Mouse (Mus musculus) hindbrain, embryonic 11.5 days (tissue): ENCODE results near the gene Rcc1. TPM values are rescaled to one million over a fixed set of nuclear protein-coding genes. Genes with fewer than 3 reads are reported as not detected.
A peak's percentile ranks its signal among the peaks of the same experiment; 100 is the strongest.

Source experiments
- ATAC-seq: fragments of 200-750 bp; cut with Nextera tagmentation; 2 replicates; pipeline ENCODE4 v1.8.0; 2017; ENCODE audit warnings: mild to moderate bottlenecking, moderate TSS enrichment, moderate library complexity; ENCODE audit not compliant: low FRiP score
- DNase-seq: peaks from one replicate; pipeline ENCODE4 v3.0.0-alpha.2; 2015; ENCODE audit warnings: low spot score
- H3K27ac ChIP-seq: fragments of 300-500 bp; sonication (generic); 2 replicates; pipeline ENCODE4 v1.5.1; 2014; ENCODE audit warnings: mild to moderate bottlenecking, low read depth, low read length
- H3K27me3 ChIP-seq: fragments of 300-500 bp; sonication (generic); 2 replicates; pipeline ENCODE4 v1.6.1; 2014; ENCODE audit warnings: mild to moderate bottlenecking, low read length, moderate library complexity, mixed read lengths; ENCODE audit not compliant: control insufficient read depth, insufficient read depth
- H3K36me3 ChIP-seq: fragments of 300-500 bp; sonication (generic); 2 replicates; pipeline ENCODE4 v1.6.1; 2014; ENCODE audit warnings: mild to moderate bottlenecking, low read length, moderate library complexity, mixed read lengths; ENCODE audit not compliant: control insufficient read depth, insufficient read depth
- H3K4me1 ChIP-seq: fragments of 300-500 bp; sonication (generic); replicated peaks from 2 replicates; pipeline ENCODE4 v1.6.1; 2014; ENCODE audit warnings: low read length, mixed read lengths; ENCODE audit not compliant: control insufficient read depth, insufficient read depth
- H3K4me2 ChIP-seq: fragments of 300-500 bp; sonication (generic); replicated peaks from 2 replicates; pipeline ENCODE4 v1.6.1; 2014; ENCODE audit warnings: mild to moderate bottlenecking, low read depth, low read length
- H3K4me3 ChIP-seq: fragments of 300-500 bp; sonication (generic); 2 replicates; pipeline ENCODE4 v1.5.1; 2014; ENCODE audit warnings: low read depth, low read length
- H3K9ac ChIP-seq: fragments of 300-500 bp; sonication (generic); 2 replicates; pipeline ENCODE4 v1.6.1; 2014; ENCODE audit warnings: low read depth, low read length
- H3K9me3 ChIP-seq: fragments of 300-500 bp; sonication (generic); 2 replicates; pipeline ENCODE4 v1.6.1; 2016; ENCODE audit warnings: low read length; ENCODE audit not compliant: control insufficient read depth
- WGBS: fragments of 180-500 bp; shearing (Covaris S2); extraction: QIAGEN DNeasy Blood & Tissue Kit; methylation state at CpG from one replicate; pipeline ENCODE4 v1.1.7; 2014; 5-methylcytosine and 5-hydroxymethylcytosine counted together
- polyA plus RNA-seq: library from polyadenylated mRNA; unstranded; fragments of >200 nt; fragmentation: Nextera tagmentation; extraction: Ambion mirVana; gene quantifications from 2 replicates; pipeline ENCODE4 v1.2.1, GENCODE M21; 2014

Gene Rcc1
- 51.3 and 53.6 TPM in 2 replicates for polyA plus RNA-seq

DNA sequence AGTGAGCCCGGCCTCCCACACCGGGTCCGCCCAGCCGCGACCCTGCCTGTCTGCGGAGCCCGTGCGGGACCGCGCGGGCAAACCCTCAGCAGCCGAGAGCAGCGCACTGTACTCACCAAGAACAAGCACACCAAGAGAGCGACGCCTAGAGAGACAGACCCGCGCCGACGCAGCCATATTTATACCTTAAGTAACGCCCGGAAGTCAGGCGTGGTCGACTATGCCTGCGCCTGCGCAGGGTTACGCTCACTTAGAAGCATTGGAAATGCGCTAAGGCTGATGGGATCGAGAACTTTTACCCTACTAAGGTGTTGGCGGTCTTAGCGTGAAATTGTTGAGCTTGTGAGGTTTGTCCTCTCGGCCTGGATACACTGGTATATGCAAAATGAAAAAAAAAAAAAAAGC lies at the start of gene Rcc1:
TSS of gene Rcc1 (minus strand) at position 125 of the 405 bp plus-strand sequence.
- Histone ChIP-seq H3K4me1 (no peaks in the 10 kb centered on the region), H3K27me3 (no peaks in the 10 kb centered on the region), H3K9ac (peak within 1 kb of the TSS; percentile 76), H3K36me3 (no peaks in the 10 kb centered on the region), H3K4me3 (peak within 1 kb of the TSS; percentile 68), H3K9me3 (no peaks in the 10 kb centered on the region), H3K27ac (peak within 1 kb of the TSS; percentile 82), H3K4me2 (peak within 1 kb of the TSS; percentile 77)
- WGBS: under 1% methylated on average over 31 of the region's 31 CpGs
- DNase-seq (peak; percentile 91), ATAC-seq (peak; percentile 88)

DNA sequence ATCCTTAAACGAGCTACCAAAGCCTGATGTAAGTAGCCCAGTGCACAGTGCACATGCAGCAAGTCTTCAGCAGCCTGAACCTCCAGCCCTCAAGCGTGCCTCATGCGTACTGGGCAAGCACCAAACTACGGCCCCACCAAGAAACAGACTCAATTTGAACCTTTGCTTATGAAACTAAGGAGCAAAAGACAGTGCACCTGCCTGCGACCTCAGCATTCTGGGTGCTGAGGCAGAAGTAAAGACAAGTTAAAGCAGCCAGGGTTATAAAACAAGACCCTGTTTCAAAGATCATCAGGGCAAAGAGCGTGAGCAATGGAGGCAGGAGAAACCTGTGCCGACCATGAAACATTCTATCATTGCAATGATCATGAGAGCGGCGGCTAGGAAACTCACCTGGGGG lies 47.6 kb upstream of the Rcc1 start:
- no peaks in the 10 kb centered on the region for H3K36me3 ChIP-seq
- no peaks in the 10 kb centered on the region for H3K9me3 ChIP-seq
- WGBS: 97% methylated on average over 9 of the region's 9 CpGs
- no peaks in the 10 kb centered on the region for H3K4me1 ChIP-seq
- H3K27me3 ChIP-seq: no peaks in the 10 kb centered on the region
- H3K4me2 ChIP-seq: no peak overlapping the region
- no peak overlapping the region for H3K27ac ChIP-seq
- H3K4me3 ChIP-seq: no peak overlapping the region
- H3K9ac ChIP-seq: no peak overlapping the region
- no peak for ATAC-seq
- no peak for DNase-seq

DNA sequence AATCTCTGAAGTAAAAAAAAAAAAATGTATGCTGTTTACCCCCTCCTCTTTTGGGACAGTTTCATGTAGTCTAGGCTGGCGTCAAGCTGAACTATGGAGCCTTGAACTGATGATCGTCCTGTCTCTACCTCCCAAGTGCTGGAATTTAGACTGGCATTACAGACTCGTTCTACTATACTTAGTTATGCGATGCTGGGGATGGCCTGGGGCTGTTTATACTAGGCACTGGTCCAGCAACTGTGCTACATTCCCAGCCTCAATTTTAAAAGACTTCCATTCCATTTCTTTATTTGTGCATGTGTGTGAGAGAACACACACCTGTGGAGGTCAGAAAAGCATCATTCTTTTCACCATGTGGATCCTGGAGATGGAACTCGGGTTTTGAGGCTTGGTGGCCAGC lies 45.5 kb upstream of the Rcc1 start:
- Histone ChIP-seq H3K4me2 (no peak overlapping the region), H3K9me3 (no peaks in the 10 kb centered on the region), H3K36me3 (no peaks in the 10 kb centered on the region), H3K4me1 (no peaks in the 10 kb centered on the region), H3K27ac (no peak overlapping the region), H3K9ac (no peak overlapping the region), H3K4me3 (no peak overlapping the region), H3K27me3 (no peaks in the 10 kb centered on the region)
- DNase-seq: no peak
- 86% methylated on average over 5 of the region's 5 CpGs for WGBS
- no peak for ATAC-seq

DNA sequence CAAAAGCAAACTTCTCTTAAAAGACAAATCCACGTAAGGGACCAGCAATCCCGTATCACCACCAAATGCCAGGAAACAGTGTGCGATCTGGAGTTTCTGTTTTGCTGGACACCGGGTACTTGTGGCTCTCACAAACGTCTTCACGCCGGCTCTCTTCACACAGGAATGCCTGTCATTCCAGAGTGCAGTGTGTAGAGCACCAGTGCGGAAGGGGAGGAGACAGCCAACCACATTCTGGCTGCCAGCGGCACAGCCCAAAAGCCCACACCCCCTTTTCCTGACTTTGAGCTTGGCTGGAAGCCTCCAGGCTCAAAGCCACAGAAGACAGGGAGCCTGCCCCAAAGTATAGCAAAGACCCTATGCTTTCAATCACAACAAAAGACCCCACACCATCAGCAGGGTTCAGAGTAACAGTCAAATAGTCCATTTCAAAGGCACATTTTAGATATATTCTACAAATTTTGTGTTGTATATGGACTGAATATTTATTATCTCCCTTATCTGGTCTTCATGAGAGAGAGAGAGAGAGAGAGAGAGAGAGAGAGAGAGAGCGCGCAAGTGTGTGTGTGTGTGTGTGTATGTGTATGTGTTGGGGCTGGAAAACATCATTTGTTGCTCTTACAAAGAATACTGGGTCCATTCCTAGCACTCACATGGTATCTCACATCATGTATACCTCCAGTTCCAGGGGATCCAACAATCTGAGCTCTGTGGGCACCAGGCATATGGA lies 44.8 kb upstream of the Rcc1 start:
- Histone ChIP-seq H3K4me2 (no peak overlapping the region), H3K4me3 (no peak overlapping the region), H3K9me3 (no peaks in the 10 kb centered on the region), H3K36me3 (no peaks in the 10 kb centered on the region), H3K9ac (no peak overlapping the region), H3K27ac (no peak overlapping the region), H3K27me3 (no peaks in the 10 kb centered on the region), H3K4me1 (no peaks in the 10 kb centered on the region)
- ATAC-seq (no peak), DNase-seq (peak; percentile 34)
- 45% methylated on average over 11 of the region's 11 CpGs for WGBS

DNA sequence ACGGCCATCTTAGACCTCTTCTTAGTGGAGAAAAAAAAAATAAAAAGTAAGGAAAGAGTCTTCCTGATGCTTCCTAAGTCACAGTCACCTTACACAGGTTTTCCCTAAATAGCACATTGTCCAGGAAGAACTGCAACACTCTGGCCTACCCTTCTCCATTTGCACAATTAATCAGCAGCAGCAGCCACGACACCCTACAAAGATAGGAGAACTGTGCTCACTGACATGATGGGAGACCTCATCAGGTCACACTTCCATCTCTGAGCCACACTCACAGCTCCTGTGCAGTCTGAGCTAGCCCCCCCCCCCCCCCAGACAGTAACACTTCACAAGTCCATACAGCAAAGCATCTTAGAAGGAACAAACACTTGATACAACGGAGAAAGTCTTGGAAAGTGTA lies 43.7 kb upstream of the Rcc1 start:
- no peaks in the 10 kb centered on the region for H3K27me3 ChIP-seq
- WGBS: 91% methylated on average over 3 of the region's 3 CpGs
- H3K27ac ChIP-seq: no peak overlapping the region
- H3K9ac ChIP-seq: no peak overlapping the region
- H3K9me3 ChIP-seq: no peaks in the 10 kb centered on the region
- no peak for ATAC-seq
- H3K4me1 ChIP-seq: no peaks in the 10 kb centered on the region
- H3K36me3 ChIP-seq: no peaks in the 10 kb centered on the region
- H3K4me2 ChIP-seq: no peak overlapping the region
- no peak for DNase-seq
- no peak overlapping the region for H3K4me3 ChIP-seq

DNA sequence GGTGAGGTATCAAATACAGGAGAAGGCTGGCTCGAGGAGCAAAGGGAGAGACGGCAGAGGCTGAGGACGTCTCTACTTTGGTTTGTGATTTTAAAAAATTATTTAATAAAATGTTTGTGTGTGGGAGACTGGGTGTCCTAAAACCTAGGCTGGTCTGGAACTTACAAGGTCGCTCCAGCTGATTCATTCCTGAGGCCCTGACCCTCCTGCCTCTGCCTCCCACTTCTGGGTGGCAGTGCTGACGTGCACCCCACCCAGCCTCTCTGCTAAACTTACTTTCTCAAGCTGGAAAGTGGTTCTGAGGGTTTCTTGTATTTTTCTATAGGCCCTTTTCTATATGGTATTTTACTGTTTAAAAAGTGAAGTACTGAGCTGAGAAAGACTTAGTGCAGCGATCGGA lies 42.8 kb upstream of the Rcc1 start:
- Histone ChIP-seq H3K36me3 (no peaks in the 10 kb centered on the region), H3K27ac (no peak overlapping the region), H3K4me1 (no peaks in the 10 kb centered on the region), H3K9me3 (no peaks in the 10 kb centered on the region), H3K9ac (no peak overlapping the region), H3K4me3 (no peak overlapping the region), H3K27me3 (no peaks in the 10 kb centered on the region), H3K4me2 (no peak overlapping the region)
- no peak for ATAC-seq
- DNase-seq: no peak
- WGBS: 94% methylated on average over 7 of the region's 7 CpGs

DNA sequence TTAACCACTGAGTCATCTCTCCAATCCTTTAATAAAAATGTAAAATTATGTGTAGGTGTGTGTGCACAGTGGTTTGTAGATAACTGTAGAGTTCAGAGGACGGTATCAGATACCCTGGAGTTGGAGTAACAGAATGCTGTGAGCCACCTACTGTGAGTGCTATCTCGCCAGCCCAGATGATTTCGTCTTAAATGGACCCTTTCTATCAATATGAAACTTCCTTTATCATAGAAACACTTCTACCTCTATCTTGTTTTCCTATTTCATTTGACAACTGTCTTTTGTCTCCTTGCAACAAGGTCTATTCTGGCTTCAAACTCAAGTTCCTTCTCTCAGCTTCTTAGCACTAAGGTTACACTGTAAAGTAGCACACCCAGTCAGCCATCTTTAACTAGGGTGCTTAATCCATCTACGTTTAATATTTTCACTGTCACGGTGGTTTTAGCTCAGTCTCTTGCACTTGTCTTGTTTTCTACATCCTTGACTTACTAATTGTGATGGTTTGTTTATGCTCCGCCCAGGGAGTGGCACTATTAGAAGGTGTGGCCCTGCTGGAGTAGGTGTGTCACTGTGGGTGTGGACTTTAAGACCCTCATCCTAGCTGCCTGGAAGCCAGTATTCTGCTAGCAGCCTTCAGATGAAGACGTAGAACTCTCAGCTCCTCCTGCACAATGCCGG lies 37.8 kb upstream of the Rcc1 start:
- H3K36me3 ChIP-seq: no peaks in the 10 kb centered on the region
- H3K4me1 ChIP-seq: no peaks in the 10 kb centered on the region
- H3K27me3 ChIP-seq: no peaks in the 10 kb centered on the region
- ATAC-seq (no peak), DNase-seq (no peak)
- no peak overlapping the region for H3K9ac ChIP-seq
- no peak overlapping the region for H3K27ac ChIP-seq
- 92% methylated on average over 8 of the region's 8 CpGs for WGBS
- no peaks in the 10 kb centered on the region for H3K9me3 ChIP-seq
- H3K4me2 ChIP-seq: no peak overlapping the region
- no peak overlapping the region for H3K4me3 ChIP-seq

DNA sequence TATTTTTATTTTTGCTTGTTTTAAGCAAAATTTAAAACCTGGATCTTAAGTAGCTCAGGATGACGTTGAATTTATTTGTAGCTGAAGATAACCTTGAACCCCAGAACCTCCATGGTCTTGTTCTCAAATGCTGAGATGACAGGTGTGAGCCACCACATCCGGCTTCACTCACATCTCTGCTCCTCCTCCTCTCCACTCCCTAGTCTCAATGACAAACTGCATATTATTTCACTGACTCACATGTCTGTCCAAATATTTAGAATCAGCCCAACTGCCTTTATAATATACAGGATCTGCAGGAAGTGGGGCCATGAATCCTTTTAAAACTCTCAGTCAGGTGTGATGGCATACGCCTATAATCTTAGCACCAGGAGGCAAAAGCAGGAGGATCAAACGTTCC lies 35.9 kb upstream of the Rcc1 start:
- Histone ChIP-seq H3K36me3 (no peaks in the 10 kb centered on the region), H3K9me3 (no peaks in the 10 kb centered on the region), H3K4me3 (no peak overlapping the region), H3K9ac (no peak overlapping the region), H3K27ac (no peak overlapping the region), H3K4me2 (no peak overlapping the region), H3K27me3 (no peaks in the 10 kb centered on the region), H3K4me1 (no peaks in the 10 kb centered on the region)
- WGBS: 98% methylated on average over 4 of the region's 4 CpGs
- ATAC-seq: no peak
- DNase-seq: no peak

DNA sequence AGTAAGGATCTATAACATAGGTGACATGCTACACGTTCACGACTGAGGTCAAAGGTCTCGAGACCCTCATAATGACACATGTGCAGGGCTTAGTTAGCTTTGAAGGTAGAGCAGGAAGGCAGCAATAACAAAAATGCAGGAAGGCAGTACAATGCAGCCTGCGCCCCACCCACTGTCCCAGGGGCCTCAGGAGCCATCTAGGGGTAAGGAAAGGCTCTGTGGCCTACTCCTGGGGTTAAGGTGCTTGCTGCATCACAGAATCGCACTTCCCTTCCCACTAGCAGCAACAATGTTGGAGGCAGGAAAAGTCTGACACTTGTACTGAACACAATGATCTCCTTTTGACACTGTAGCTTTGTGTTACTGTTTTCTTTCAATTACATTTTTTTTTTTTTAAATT lies 34.2 kb upstream of the Rcc1 start:
- H3K9ac ChIP-seq: no peak overlapping the region
- 87% methylated on average over 5 of the region's 5 CpGs for WGBS
- no peaks in the 10 kb centered on the region for H3K27me3 ChIP-seq
- no peak for DNase-seq
- no peak for ATAC-seq
- H3K9me3 ChIP-seq: no peaks in the 10 kb centered on the region
- H3K4me3 ChIP-seq: no peak overlapping the region
- H3K36me3 ChIP-seq: no peaks in the 10 kb centered on the region
- H3K27ac ChIP-seq: no peak overlapping the region
- H3K4me2 ChIP-seq: no peak overlapping the region
- no peaks in the 10 kb centered on the region for H3K4me1 ChIP-seq
